Mouse (Mus musculus) testis, postnatal 10 days (tissue): ENCODE measurements around the gene Ccdc167.
"Not testable (repeated sequence)": the region's sequence is repeated elsewhere in the genome, so short reads cannot be mapped to it uniquely, and the experiment has no call there.

Experiments used
- DNase-seq: peaks from one replicate; pipeline ENCODE4 v3.0.0; 2021; ENCODE audit warnings: low spot score

Gene Ccdc167

DNA sequence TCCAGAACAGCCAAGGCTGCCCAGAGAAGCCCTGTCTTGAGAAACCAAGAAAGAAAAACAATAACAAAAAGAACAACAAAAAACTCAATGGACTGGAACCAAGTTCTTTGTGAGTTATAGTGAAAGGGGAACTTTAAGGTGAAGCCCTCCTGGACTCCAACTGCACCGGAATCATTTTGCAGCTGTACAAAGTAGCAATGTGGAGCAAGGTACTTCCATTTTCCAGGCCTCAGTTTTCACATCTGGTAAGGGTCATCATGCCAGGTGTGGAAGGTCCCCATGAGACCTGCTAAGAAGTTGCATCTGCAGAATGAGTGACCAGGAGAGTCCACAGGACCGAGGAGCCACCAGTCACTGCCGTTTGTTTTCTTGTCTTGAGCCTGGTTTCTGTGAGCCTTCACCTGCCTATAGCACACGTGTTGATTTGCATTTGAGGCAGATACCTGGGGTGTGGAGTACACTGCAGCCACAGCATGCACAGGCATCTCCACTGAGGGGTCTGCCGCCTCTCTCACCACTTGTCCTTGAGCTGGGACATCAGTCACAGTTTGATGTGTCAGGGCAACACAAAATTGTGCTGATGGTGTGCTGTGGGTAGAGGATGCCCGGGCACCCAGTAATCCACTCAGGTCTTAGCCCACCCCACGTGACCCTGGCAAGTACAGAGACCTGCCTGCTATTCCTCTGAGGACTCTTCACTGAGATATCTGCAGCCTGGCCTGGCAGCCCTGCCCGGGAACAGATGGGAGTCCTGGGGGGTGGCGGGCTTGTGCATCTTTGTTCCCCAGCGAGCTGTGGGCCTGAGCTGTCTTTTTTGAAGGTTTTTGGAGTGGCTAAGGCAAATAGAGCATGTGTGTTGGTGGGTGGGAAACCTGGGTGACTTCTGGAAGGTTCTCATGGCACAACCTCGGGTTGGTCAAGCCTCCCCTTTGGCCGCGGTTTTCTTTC lies 3.1 kb upstream of the Ccdc167 start:
- DNase-seq = no peak

DNA sequence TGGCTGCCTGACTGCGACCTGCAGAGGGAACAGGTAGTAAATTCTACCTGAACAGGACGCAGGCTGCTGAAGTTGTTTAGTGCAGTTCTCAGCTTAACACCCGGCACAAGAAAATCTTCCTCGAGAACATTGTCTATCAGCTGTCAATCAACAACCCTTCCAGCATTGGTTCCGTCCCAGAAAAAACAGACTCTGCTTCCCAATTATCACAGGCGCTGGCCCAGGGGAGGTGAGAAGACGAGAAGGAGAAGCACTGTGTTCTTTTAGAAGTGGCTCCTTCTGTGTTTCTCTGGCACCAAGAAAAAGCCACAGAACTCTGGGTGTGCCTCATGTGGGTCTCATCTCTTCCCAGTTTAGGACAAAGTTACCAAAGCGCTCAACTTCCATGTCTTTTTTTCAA lies 1.8 kb upstream of the Ccdc167 start:
- no peak for DNase-seq

DNA sequence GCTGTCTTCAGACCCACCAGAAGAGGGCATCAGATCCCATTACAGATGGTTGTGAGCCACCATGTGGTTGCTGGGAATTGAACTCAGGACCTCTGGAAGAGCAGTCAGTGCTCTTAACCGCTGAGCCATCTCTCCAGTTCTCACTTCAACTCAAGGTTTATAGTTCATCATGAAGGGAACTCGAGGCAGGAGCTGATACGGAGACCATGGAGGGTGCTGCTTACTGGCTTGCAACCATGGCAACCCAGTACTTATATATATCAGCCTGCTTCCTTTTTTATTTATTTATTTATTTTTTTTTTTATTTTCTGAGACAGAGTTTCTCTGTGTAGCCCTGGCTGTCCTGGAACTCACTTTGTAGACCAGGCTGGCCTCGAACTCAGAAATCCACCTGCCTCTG lies 3.1 kb downstream of the Ccdc167 start:
- not testable (repeated sequence) for DNase-seq

DNA sequence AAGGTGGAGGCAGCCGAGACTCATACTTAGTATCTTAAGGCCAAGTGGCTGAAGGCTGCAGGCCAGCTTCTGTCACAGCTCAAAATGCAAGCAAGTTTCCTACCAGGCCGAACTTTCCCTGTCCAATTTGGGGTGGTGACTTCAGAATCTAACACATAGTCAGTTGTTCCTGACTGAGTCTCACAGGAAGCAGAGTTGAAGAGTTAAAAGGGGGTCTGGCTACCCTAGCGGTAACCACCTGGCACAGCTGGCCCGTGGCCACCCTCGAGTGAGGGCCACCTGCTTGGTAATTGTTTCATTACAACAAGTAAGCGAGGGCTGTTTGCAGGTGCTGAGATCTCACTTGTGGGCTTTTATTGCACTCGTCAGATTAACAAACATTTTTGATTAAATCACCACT lies 4.3 kb downstream of the Ccdc167 start:
- no peak for DNase-seq

DNA sequence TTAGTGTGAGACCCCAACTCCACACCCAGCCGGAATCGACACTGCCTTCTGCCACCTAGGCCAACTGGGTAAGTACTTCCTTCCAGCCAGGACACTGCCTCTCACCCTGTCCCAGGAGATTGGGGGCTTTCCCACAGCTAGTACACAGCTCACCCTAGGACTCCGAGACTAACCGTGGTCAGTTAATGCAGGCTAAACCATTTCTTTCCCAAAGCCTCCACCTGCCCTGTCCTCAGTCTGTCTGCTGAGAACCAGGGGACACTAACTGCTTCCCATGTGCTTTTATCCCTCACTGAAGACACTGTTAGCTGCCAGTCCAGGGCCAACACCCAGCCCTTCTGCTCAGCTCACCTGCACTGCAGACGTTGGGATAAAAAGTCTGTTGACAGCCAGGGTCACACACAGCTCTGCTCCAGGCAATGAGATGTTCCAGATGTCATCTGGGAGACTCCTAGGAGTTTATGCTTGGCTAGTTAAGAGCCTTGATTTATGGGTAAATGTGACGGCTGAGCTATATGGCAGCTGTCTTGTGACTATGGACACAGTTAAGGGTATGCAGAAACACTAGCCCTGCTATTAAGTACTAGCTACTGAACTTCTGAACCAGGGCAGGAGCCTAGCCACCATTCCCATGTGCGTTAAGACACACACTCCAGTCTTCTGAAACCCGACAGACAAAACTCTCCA lies 5.0 kb downstream of the Ccdc167 start:
- DNase-seq = no peak

DNA sequence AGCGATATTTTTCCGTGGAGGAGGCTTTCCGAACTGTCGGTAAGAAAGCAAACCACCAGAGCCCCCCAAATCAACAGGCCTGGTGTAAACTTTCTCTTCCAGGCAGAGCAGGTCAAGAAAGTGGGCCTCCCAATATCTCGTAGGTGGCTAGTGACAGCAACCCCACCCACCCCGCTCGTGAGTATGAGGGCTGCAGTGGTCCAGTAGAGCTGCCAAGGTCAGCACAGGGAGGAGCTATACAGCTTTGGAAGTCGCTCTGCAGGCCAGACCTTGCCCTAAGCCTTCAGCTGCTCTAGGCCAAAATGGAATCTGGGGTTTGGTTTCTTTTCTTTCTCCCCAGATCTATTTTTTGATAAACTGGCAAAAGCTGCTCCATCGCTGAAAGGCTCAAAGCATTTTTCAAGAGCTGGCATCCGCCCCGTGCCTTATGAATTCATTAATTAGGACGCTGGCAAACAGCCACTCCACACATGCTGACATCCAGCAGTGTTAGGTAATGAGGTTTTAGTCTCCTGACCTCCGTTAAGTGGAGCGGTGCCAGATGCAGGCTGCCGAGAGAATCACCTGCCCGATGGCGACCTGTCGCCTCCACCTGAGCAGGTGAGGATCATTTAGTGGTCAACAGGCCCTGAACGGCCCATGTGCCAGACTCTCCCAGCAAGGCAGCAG lies 5.6 kb downstream of the Ccdc167 start:
- DNase-seq = no peak

DNA sequence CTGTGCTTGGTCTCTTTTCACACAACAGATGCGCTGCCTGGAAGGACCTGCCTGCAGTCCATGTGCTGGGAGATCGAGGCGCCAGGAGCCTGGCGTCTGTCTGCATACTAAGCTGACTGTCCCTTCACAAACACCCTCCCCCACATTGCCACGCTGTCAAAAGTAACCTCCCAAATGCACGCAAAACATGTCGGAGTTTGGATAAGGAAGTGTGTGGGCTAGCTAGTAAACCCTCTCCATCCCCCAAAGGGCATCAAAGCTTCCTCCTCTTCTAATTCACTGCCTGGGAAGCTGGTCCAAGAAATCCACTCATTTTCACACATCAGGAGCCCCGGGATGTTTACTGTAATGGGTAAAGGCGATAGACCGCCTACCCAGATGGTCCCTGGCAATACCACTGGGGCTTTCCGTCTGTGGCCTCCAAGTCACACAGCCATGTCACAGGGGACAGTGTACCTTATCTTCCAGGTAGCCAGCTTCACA lies 6.2 kb downstream of the Ccdc167 start:
- DNase-seq = no peak

DNA sequence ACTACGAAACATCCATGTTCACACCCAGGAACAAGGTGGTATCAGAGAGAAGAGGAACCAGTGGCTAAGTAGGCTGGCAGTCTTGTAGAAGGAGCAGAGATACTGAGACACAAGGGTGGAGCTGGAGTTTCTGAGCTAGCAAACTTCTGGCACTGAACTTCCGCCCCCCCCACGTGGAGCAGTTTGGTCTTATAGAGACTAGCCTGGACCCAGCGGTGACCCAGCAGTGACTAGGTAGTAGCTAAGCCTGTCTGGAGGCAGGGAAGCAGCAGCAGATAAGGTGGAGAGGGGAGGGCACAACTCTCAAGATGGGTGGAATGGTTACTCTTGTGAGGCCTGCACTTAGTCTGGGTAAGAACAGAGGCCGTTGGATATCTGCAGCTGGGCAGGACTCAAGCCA lies 8.1 kb downstream of the Ccdc167 start:
- DNase-seq = no peak

DNA sequence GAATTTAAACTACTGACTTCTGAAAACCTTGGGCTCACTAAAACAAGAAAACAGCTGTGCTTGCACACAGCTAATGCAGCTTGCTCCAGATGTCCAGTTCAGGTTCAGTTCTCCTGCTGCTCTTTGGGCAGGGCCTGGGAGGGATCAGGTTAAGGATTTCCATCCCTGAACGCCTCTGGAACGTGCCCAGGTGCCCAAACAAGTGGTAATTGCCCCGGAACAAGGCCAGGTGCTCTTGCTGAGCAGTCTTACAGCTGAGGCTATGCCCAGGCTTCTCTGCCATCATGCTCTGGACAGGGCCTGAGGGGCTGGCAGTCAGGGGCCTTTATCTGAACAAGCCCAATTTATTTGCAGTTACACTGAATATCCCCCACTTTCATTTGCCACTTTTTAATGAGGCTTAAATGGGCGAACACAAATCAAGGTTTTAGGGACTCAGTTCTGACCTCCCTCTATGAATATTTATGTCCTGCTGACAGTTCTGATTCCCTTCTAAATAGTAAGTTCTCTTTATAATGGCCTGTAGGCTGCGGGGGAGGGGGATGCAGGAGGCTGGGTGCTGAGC lies 9.8 kb downstream of the Ccdc167 start:
- no peak for DNase-seq

DNA sequence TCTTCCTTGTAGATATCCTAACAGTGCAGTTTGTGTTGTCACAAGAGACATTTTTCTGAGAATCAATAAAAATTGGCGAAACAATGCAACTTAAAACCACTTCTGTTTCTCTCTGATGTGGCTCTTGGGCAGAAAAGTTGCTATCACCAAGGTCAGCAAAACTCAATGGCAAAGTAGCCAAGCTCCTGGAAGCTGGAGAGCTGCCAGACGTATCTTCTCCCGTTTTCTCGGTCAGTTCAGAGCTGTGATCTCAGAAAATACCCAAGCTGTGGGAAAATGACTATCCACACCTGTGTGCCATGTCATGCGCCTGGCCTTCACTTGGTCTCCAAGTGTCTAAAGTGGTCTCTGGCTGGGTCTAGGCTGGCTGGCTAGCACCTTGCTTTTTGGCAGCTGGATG lies 11.0 kb downstream of the Ccdc167 start:
- peak; percentile 71 for DNase-seq

DNA sequence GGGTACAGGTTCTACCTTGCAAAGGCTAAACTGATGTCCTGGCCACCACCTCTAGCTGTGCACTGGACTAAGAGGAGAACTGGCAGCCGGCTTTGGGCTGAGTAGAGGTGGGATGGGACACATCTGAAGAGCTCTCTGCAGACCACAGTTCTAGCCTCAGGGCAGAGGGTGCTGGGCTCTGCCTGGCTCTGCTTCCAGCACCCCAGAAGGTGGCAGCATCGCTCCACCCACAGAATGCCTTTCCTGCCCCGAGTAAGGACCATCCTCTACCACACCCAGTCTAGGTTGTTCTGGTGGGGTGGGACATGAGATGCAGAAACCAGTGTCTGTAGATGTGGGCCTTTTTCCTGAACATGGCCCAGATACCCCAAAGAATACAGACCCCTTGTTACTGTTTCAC lies 12.1 kb downstream of the Ccdc167 start:
- peak; percentile 77 for DNase-seq

DNA sequence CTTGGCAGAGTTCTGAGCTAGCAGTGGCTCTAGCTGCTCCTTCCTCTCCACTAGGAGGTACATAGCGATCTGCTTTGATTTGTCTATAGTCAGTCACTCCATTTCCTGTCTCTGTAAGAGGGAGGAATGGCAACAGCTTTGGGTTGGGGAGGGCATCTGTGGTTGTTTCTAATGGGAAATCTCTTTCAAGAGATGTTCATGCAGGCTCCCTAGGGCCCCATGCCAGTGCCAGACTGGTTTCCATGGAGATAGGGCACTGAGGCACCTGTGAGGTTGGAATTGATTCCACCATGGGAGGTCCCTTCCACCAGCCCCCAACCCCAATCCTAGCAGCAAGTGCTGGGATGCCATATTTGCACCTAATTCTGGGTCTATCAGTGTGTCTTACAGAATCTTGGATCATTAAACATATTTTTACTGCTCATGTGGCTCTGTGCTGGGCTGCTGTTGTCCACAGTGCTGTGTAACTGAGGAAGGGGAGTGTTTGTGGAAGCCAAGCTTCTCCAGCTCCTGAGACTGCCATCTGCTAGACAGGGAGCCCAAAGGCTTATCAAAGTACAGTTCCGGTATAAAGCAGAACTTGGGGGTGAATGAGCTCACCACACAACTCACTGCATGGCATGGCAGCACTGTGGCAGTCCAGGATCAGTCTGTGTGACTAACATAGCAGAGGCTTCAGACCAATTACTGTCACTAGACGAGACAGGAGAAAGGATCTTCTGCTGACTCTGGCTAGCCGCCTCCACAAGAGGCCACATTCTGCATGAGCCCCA lies 13.7 kb downstream of the Ccdc167 start:
- DNase-seq = no peak

DNA sequence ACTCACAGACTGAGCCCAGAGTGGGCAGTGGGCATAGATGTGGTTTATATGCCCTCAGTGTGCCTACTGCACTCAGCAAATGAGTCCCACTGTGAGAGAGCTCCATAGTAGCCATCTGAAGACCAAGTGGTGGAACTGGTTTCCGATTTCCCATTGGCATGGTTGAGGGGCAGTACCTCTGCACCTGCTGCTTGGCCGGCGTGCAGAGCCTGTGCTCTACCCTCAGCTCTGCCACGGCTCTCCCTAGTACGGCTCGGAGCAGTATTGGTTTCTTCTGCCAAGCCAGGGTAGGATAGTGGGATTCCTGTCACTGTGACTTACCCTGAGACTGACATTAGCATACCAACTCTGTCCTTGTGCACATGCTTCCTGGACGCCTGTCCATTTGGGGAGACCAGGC lies 16.3 kb downstream of the Ccdc167 start:
- DNase-seq = no peak

DNA sequence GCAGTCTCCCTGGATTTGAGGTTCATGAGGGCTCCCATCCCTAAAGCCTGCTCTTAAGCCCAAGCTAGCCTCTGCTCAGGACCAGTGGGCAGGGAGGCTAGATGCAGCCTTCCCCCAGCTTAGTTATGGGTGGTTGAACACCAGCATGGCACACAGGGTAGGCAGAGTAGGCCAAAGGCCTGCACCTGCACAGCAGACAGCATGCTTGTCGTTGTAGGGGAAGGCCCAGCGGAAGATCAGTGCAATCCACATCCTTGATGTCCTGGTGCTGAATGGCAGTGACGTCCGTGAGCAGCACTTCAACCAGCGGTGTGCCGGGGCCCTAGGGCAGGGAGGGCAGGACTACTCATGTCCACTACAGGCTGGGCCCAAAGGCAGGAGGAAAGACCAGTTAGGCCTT lies 18.4 kb downstream of the Ccdc167 start:
- DNase-seq = no peak

DNA sequence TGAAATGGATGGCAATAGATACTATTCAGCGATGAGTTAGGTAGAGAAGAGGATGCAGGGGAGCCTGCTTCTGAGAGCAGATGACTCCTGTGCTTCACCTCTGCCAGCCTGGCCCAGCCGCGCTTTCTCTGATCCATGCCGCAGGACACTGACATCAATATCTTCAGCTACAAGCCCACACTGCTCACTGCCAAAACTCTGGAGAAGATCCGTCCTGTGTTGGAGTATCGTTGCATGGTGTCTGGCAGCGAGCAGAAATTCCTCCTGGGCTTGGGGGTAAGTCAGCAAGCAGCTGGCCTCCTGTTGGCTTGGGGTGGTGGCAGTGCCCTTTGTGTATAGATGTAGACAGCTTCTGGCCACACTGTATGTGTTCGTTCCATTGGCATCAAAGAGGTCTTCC lies 19.9 kb downstream of the Ccdc167 start:
- no peak for DNase-seq

DNA sequence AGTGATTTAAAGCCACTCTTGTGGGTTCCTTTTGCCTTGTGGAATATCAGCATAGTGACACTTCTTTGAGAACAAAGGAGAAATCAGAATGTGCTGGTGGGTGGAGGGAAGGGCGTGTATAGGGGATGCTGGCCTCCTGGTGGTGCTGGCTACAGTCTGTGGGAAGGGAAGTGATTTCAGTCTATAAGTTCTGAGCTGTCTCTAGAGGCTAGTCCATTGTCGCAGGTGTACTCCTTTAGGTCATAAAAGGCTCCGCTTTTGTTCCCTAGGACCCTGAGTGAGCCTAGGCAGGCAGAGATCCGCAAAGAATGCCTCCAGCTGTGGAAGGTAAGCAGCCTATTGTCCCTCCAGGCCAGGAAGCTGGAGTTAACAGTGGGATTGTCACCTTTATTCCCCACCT lies 22.3 kb downstream of the Ccdc167 start:
- DNase-seq = no peak

DNA sequence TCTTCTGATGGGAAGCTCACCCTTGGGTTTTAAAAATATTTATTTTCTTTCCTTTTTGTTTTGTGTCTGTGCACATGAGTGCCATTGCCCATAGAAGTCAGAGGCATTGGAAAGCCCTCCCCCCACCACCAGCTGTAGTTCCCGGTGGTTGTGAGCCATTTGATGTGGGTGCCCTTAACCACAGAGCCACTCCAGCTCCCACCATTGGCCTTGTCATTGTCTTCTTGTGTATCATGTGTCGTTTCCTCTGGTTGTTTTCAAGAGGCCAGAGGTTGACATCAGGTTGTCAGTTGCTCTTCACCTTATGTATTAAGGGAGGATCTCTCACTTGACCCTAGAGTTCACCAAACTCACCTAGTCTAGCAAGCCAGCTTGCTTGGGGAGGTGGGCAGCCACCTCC lies 23.3 kb downstream of the Ccdc167 start:
- no peak for DNase-seq

DNA sequence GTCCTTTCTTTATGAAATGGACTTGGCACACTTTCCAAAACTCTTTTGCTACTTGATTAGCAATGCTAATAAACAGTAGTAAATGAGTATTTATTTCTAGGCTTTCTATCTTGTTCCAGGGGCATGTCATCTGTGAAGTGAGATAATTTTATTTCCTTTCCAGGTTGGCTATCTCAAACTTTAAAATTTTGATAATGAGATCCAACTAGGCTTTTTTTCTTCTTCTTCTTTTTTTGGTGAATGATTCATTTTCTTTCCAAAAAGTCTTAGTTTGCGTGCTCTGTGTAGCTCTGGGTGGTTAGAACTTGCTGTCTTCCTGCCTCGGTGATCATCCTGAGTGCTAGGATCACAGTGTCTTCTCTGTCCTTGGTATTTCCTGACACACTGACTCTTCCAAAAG lies 24.0 kb downstream of the Ccdc167 start:
- no peak for DNase-seq

DNA sequence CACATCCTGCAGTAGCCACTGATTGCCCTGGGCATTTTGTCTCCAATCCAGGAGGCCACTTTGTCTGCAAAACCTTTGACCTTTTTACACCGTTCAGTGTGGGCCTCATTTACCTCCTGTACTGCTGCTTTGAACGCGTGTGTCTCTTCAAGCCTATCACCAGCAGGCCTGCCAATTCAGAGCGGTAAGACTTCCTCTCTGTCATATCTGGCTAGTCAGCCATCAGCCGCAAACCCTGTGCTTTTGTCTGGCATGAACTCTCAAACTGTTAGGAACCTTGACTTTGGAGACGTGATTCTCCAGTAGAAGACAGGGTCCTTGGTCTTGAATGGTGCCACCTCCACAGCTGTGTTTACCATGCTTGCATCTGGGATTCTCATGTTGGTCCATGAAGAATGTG lies 26.6 kb downstream of the Ccdc167 start:
- no peak for DNase-seq

DNA sequence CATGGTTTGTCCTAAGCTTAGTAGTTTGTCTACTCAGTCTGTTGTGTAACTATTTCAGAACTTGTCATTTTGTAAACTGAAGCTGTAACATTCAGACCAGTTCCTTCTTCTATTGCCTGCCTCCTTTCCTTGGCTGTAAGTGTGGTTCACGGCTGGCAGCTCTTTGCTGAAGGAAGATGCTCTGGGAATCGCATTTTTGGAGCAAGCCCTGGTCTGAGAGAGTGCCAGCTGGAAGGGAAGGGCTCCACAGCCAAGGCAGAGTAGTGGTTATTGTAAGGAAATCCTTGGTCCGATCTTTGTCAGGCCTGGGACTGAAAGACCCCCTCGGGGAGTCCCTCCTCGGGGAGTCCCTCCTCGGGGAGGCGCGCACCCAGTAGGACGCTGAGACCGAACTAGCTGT lies 28.2 kb downstream of the Ccdc167 start:
- DNase-seq = no peak

DNA sequence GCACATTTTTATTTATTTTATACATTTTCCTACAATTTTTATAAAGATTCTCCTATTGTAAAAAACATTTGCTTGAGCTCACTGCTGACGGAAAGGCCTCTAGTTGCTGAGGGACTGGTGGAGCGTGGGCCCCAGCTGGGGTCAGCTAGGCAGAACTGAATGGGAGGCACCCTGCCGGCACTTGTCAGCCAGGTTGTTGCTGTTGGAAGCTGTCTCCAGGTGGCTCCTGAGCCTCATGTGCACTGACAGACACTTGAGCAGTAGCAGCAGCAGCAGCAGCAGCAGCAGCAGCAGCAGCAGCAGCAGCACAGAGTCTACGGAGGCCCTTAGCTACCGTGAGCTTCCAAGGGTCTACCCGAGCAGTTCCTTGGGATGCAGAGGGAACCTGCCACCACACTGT lies 29.5 kb downstream of the Ccdc167 start:
- DNase-seq = no peak

DNA sequence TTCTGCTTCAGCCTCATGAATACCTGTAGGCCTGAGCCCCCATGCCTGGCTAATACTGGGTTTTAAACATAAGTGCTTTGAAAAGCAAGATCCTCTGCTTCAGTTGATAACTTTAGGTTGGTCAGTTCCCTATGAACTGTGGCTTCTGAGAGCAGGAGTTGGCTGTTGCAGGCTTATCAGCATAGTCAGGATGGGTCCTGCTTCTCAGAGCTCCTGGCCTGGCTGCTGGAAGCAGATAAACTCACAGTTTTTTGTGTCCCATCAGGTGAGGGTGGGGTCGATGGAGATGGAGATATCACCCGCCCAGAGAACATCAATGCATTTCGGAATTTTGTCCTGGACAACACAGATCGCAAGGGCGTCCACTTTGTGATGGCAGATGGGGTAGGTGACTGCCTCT lies 30.1 kb downstream of the Ccdc167 start:
- DNase-seq = no peak
